Mouse (Mus musculus) ES-Bruce4 (cell line): ENCODE measurements at regions not wholly inside any gene's neighbourhood (a gene's known extent, or its start where the extent isn't known, plus 50 kb on each side); places are given as distances from the start of the nearest gene placed in this dataset.

Experiments used
- CTCF ChIP-seq: IDR thresholded peaks from one replicate; pipeline ENCODE4 v1.8.1; 2011; ENCODE audit warnings: low read depth, low read length
- EP300 ChIP-seq: IDR thresholded peaks from 2 replicates; pipeline ENCODE4 v1.6.1; 2011; ENCODE audit warnings: low read depth, low read length; ENCODE audit not compliant: insufficient read depth

- no peak for TF ChIP-seq CTCF
- 0 out of 2 replicates have a peak, but pooled peaks have one; percentile 20 for TF ChIP-seq EP300
Measured at GRCm38 (mm10) chr14:61680818-61681707, 73.8 kb downstream of the Kcnrg start.
